Mouse (Mus musculus) bone marrow macrophage, adult 2 months (primary cell): ENCODE measurements at regions not wholly inside any gene's neighbourhood (a gene's known extent, or its start where the extent isn't known, plus 50 kb on each side); places are given as distances from the start of the nearest gene placed in this dataset.

Experiments used
- CTCF ChIP-seq: IDR thresholded peaks from 2 replicates; pipeline ENCODE4 v1.5.1; 2012; ENCODE audit warnings: low read depth, mild to moderate bottlenecking, low read length, moderate library complexity
- POLR2A ChIP-seq: IDR thresholded peaks from 2 replicates; pipeline ENCODE4 v1.6.1; 2012; ENCODE audit warnings: mild to moderate bottlenecking, low read depth, low read length, borderline replicate concordance

DNA sequence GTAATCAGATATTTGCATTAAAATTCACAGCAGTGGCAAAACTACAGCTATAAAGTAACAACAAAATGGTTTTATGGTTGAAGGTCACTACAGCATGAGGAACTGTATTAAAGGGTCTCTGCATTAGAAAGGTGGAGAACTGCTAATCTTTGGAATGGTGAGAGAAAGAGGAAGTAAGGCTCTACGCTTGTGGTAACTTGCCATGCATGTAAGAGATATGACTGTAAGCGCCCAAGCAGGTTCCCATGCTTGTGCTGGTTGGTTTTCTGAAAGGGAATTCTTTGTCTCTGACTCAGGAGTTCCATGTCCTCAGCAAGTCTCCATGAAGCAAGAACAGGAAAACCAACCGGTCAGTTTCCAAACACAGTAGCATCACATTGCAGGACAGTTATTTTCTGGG lies 182.9 kb downstream of the Twistnb start:
- no peak for TF ChIP-seq POLR2A
- no peak for TF ChIP-seq CTCF
